Mouse (Mus musculus) kidney, adult 2 months (tissue): Measurements from ENCODE around the gene P2ry2. TPM values are rescaled to one million over a fixed set of nuclear protein-coding genes. Genes with fewer than 3 reads are reported as not detected.

Experiments used
- DNase-seq: peaks from one replicate; pipeline ENCODE4 v3.0.0; 2021
- H3K27ac ChIP-seq: fragments of 200-500 bp; 2 replicates; pipeline ENCODE4 v1.5.1; 2012; ENCODE audit warnings: low read depth, low read length, control low read depth, inconsistent platforms; ENCODE audit not compliant: insufficient read depth
- H3K27me3 ChIP-seq: fragments of 200-500 bp; replicated peaks from 2 replicates; pipeline ENCODE4 v1.6.1; 2012; ENCODE audit warnings: mild to moderate bottlenecking, moderate library complexity, low read length, inconsistent platforms; ENCODE audit not compliant: control insufficient read depth, insufficient read depth
- H3K36me3 ChIP-seq: fragments of 200-500 bp; 2 replicates; pipeline ENCODE4 v1.6.1; 2012; ENCODE audit warnings: mild to moderate bottlenecking, moderate library complexity, low read length, inconsistent platforms; ENCODE audit not compliant: control insufficient read depth, insufficient read depth
- H3K4me1 ChIP-seq: fragments of 200-500 bp; 2 replicates; pipeline ENCODE4 v1.6.1; 2011; ENCODE audit warnings: low read length; ENCODE audit not compliant: control insufficient read depth, insufficient read depth
- H3K4me3 ChIP-seq: fragments of 200-500 bp; 2 replicates; pipeline ENCODE4 v1.5.1; 2011; ENCODE audit warnings: mild to moderate bottlenecking, low read depth, low read length, control low read depth; ENCODE audit not compliant: insufficient read depth
- CTCF ChIP-seq: fragments of 200-500 bp; conservative IDR thresholded peaks from 2 replicates; pipeline ENCODE4 v1.5.1; 2011; ENCODE audit warnings: low read depth, mild to moderate bottlenecking, control low read depth, low read length, moderate library complexity, mixed read lengths; ENCODE audit not compliant: insufficient read depth, insufficient read length
- POLR2A ChIP-seq: fragments of 200-500 bp; IDR thresholded peaks from one replicate; pipeline ENCODE4 v1.6.1; 2011; ENCODE audit warnings: low read depth, low read length, control low read depth
- WGBS: fragments of 180-500 bp; shearing (Covaris S2); methylation state at CpG from one replicate; pipeline ENCODE4 v1.1.7; 2018; 5-methylcytosine and 5-hydroxymethylcytosine counted together
- polyA plus RNA-seq: library from polyadenylated mRNA; depleted of rRNA; stranded (reverse); fragments of >200 nt; gene quantifications from 2 replicates; pipeline ENCODE4 v1.2.3, GENCODE M21; 2012; rRNA removed

The P2ry2 gene
- 15.0 and 16.9 TPM in 2 replicates for polyA plus RNA-seq

DNA sequence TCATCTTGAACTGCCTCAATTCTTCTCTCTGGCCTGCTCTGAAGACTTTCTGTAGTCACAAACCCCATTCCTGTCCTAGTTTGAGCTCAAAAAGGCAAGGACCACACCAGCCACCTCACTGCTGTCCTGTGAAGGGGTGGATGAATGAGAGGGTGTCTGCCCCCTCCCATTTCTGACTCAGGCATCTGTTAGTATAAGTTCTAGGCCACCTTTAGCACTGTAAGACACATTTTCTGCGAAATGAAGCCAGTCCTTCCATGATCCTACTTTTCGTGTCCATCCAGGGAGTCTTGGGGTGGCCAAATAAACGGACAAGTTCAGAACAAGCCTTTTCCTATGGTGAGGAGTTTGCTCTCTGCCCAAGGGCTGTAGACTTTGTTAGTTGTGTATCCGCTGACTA is at the start of gene P2ry2:
TSS of gene P2ry2 (minus strand) at position 326 of the 400 bp plus-strand sequence.
- Histone ChIP-seq H3K4me1 (peaks cover 6% of the 10 kb centered on the region), H3K36me3 (no peaks in the 10 kb centered on the region), H3K4me3 (peak within 1 kb of the TSS; percentile 56), H3K27ac (peak within 1 kb of the TSS; percentile 49), H3K27me3 (no peaks in the 10 kb centered on the region)
- WGBS, result 88% methylated on average over 4 of the region's 4 CpGs
- DNase-seq, result no peak
- TF ChIP-seq CTCF (no peak), POLR2A (no peak)

DNA sequence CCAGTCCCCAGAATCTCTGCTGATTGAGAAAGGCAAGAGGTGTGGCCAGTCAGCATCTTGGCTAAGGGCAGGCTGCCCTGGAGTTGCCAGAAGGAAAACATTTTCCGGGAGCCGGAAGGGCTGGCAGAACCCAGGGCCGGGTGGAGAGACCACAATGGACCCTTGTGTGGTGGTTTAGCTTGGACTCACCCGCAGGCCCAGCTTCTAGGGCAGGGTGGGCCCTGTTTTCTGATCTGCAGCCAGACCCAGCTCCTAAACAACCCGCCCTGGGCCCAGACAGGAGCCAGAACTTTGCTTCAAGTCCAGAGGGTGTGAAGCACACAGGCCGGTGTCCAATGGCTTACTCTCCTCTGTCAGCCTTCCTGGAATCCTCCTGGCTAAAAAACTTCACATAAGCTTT is 49.6 kb upstream of the P2ry2 start:
- Histone ChIP-seq H3K36me3 (no peaks in the 10 kb centered on the region), H3K4me3 (no peak overlapping the region), H3K27ac (no peak overlapping the region), H3K4me1 (peaks cover 27% of the 10 kb centered on the region), H3K27me3 (no peaks in the 10 kb centered on the region)
- TF ChIP-seq POLR2A (no peak), CTCF (no peak)
- no peak for DNase-seq
- 87% methylated on average over 6 of the region's 6 CpGs for WGBS

DNA sequence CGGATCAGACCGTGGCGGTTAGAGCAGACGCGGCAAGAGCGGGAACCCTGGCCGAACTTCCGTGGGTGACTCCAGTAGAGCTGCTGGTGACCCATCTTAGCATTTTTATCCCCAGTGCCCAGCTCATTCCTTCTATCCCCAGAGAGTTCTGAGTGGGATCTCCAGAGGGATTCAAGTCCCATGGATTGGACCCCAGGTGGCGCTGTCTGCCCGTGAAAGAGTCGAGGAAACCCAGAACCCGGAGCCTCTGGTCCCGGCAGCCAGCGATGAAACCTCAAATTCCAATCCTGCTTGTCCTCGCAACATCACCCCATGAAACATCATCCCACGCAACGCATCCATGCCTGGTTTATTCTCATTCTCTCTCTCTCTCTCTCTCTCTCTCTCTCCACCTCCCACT is 48.7 kb upstream of the P2ry2 start:
- TF ChIP-seq CTCF (peak; percentile 86), POLR2A (no peak)
- H3K27me3 ChIP-seq, result no peaks in the 10 kb centered on the region
- H3K36me3 ChIP-seq, result no peaks in the 10 kb centered on the region
- DNase-seq, result peak; percentile 88
- peaks cover 19% of the 10 kb centered on the region for H3K4me1 ChIP-seq
- WGBS, result 9% methylated on average over 17 of the region's 17 CpGs
- no peak overlapping the region for H3K4me3 ChIP-seq
- no peak overlapping the region for H3K27ac ChIP-seq

DNA sequence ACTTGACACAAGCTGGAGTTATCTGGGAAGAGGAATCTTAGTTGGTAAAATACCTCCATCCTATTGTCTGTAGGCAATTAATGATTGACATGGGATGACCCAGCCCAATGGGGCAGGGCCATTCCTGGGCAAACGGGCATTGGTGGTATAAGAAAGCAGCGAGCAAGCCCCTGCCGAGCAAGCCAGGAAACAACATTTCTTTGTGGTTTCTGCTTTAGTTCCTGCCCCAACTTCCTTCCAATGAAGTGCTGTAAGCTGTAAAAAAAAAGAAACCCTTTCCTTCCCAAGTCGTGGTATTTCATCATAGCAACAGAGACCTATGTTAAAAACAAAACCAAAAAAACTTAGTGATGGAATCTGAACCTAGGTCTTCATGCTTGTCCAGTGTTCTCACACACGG is 47.8 kb upstream of the P2ry2 start:
- Histone ChIP-seq H3K27ac (no peak overlapping the region), H3K4me1 (peaks cover 11% of the 10 kb centered on the region), H3K36me3 (no peaks in the 10 kb centered on the region), H3K27me3 (no peaks in the 10 kb centered on the region), H3K4me3 (no peak overlapping the region)
- no peak for DNase-seq
- TF ChIP-seq CTCF, result no peak
- no peak for TF ChIP-seq POLR2A
- 45% methylated on average over 5 of the region's 5 CpGs for WGBS

DNA sequence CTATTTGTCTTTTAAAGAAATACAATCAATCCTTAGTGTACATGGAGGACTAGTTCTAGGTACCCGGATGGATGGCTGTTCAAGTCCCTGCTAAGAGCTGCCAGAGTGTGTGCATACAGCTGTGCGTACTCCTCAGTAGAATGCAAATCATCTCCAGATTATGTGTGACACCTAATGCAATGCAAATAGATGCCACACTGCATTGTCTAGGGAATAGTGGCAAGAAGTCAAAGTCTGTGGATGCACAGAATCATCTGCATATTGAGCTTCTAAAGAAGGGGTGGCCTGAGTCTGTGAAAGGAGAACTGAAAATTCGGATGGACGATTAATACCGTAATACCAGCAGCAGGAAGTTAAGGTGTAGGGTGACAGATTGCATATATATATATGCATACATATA is 46.5 kb upstream of the P2ry2 start:
- H3K36me3 ChIP-seq, result no peaks in the 10 kb centered on the region
- WGBS, result 93% methylated on average over 5 of the region's 5 CpGs
- H3K27ac ChIP-seq, result no peak overlapping the region
- H3K4me3 ChIP-seq, result no peak overlapping the region
- TF ChIP-seq CTCF, result no peak
- TF ChIP-seq POLR2A, result no peak
- H3K27me3 ChIP-seq, result no peaks in the 10 kb centered on the region
- no peak for DNase-seq
- H3K4me1 ChIP-seq, result no peaks in the 10 kb centered on the region

DNA sequence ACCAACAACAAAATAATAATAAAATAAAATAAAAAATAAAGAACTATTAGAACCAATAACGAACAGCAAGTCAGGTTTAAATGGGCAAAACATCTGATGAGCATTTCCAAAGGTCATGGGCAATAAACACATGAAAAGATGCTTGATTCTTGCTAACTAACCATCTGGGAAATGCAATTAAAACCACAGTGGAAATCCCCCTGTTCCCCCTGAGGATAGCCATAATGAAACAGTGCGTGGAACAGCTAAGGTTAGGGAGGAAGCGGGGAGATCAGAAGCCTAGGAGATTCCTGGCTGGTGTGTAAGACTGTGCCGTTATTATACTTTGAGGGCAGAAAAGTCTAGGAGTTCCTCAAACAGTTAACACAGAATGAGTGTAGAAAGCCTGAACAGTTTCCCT is 44.6 kb upstream of the P2ry2 start:
- no peak for DNase-seq
- H3K36me3 ChIP-seq, result no peaks in the 10 kb centered on the region
- TF ChIP-seq CTCF (no peak), POLR2A (no peak)
- no peaks in the 10 kb centered on the region for H3K4me1 ChIP-seq
- no peak overlapping the region for H3K27ac ChIP-seq
- WGBS, result 65% methylated on average over 4 of the region's 4 CpGs
- no peak overlapping the region for H3K4me3 ChIP-seq
- no peaks in the 10 kb centered on the region for H3K27me3 ChIP-seq

DNA sequence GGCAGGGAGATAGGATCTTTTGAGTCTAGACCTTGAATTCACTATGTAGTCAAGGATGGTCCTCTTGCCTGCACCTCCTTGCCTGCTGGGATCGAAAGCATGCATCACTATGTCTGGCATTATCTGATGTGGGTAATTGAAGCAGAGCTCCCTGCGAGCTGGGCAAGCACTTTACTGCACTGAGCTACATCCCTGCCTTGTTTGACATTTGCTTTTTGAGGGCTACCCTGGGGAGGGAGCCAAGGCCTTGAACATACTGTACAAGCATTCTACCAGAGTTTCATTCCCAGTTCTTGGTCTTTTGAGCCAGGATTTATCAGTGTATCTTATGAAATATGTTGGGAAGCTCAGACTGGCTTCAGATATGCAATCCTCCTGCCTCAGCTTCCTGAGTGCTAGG is 40.5 kb upstream of the P2ry2 start:
- no peaks in the 10 kb centered on the region for H3K36me3 ChIP-seq
- H3K4me1 ChIP-seq, result no peaks in the 10 kb centered on the region
- H3K27ac ChIP-seq, result no peak overlapping the region
- no peak for DNase-seq
- TF ChIP-seq POLR2A, result no peak
- TF ChIP-seq CTCF, result no peak
- H3K27me3 ChIP-seq, result no peaks in the 10 kb centered on the region
- WGBS, result 78% methylated on average over 2 of the region's 2 CpGs
- H3K4me3 ChIP-seq, result no peak overlapping the region

DNA sequence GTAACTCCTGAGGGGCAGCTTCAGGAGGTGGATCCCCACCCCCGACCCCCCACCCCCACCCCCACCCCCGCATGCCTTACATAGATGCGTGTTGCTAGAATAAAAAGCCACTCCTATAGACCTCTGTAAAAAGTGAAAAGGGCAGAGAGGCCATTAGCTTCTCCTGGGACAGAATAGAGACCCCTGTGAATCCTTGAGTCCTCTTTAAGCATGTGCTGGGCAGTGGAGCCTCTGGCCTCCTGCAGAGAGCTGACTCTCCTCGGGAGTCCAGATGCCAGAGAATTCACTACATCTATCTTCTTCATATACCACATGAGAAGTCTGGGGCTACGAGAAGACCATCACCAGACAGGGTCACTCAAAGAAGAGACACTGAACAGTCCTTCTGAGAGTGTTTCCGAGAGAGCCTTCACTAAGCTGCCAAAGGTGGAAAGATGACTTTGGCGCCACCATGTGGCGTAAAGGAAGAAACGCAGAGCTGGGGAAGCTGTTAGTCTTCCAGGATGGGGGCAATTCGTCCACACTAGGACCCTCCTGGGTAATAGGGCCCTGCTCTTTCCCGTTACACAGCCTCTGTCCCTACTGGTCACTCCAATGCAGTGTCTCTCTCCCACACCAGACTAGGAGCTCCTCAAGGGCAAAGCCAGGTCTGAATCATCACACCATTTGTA is 39.0 kb upstream of the P2ry2 start:
- 14% methylated on average over 11 of the region's 11 CpGs for WGBS
- Histone ChIP-seq H3K4me3 (no peak overlapping the region), H3K27ac (no peak overlapping the region), H3K27me3 (no peaks in the 10 kb centered on the region), H3K4me1 (no peaks in the 10 kb centered on the region), H3K36me3 (no peaks in the 10 kb centered on the region)
- peak; percentile 65 for DNase-seq
- TF ChIP-seq POLR2A, result no peak
- TF ChIP-seq CTCF, result peak; percentile 94
